Mouse (Mus musculus): ENCODE results near the gene Nuak2. TPM values are rescaled to one million over a fixed set of nuclear protein-coding genes. Genes with fewer than 3 reads are reported as not detected.

The Nuak2 gene
- total RNA-seq, 1 experiment: 8.0 TPM

DNA sequence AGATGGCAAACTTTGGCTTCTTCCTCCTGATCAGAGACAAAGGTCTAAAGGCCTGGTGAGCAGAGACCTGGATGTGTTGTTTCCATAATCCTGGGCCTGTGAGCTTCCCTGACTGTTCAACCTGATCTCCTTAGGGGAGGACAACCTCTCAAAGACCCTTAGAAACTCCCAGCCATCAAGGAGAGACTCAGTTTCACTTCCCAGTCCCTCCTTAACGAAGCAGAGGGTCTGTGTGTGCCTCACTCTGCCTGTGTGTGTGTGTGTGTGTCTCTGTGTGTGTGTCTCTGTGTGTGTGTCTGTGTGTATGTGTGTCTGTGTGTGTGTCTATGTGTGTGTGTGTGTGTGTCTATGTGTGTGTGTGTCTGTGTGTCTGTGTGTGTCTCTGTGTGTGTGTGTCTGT is 27.7 kb downstream of the Nuak2 start:
- no peak overlapping the region for H3K9ac ChIP-seq (ENCODE audit: insufficient read depth, low read depth, low read length, poor library complexity, severe bottlenecking)
- H3K4me3 ChIP-seq (ENCODE audit: insufficient read depth in 1 of 2, low read depth in 1 of 2, low read length in 2 of 2, poor library complexity in 1 of 2, severe bottlenecking in 1 of 2): no peak overlapping the region
- TF ChIP-seq MAFK (IDR thresholded peaks at IDR 0.05; ENCODE audit: insufficient read depth, low read depth, low read length): no peak
- no peak for TF ChIP-seq HCFC1 (IDR thresholded peaks at IDR 0.05; ENCODE audit: borderline replicate concordance, insufficient read depth, low read length)
- TF ChIP-seq ZNF384 (IDR thresholded peaks at IDR 0.05; ENCODE audit: low read depth, low read length): no peak
- no peak for TF ChIP-seq ZC3H11A (IDR thresholded peaks at IDR 0.05; ENCODE audit: borderline replicate concordance, low read depth, low read length)
- no peak for TF ChIP-seq CHD2 (IDR thresholded peaks at IDR 0.05; ENCODE audit: low read depth, low read length)
- no peaks in the 10 kb centered on the region for H3K9me3 ChIP-seq (ENCODE audit: control insufficient read depth, insufficient read depth, low read depth, low read length)
- no peaks in the 10 kb centered on the region for H3K36me3 ChIP-seq (ENCODE audit: control insufficient read depth, insufficient read depth, low read length, poor library complexity, severe bottlenecking)
- H3K4me1 ChIP-seq (ENCODE audit: control insufficient read depth in 2 of 2, insufficient read depth in 2 of 2, low read length in 2 of 2, poor library complexity in 1 of 2): peaks cover 9 to 16% of the 10 kb centered on the region in 2 experiments
- no peak for DNase-seq (ENCODE audit: low read depth, low spot score)
- in situ Hi-C loops (cut with MboI; ENCODE audit: low sequenced_read_pairs in 2 of 2, unreplicated experiment in 2 of 2): no loop called here
- H3K27ac ChIP-seq (ENCODE audit: insufficient read depth, low read depth, low read length, poor library complexity, severe bottlenecking): no peak overlapping the region

DNA sequence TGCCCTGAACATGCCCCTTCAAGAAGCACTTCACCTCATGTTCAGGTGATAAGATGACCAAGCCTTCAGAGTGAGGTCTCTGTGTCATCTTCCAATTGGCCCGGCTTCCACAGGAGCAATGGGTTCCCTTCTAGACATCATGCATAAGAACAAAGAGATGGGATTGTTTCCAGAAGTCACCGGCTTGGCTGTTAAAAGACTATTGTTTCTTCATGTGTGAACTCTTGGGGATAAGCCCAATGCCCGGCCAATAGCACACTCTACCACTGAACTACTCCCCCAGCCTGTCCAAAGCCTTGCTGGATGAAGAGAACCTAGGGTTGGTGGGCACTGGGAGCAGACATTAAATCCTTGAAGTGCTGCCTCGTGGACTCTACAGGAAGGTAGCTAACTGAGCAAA is 29.6 kb downstream of the Nuak2 start:
- H3K27ac ChIP-seq (ENCODE audit: insufficient read depth, low read depth, low read length, poor library complexity, severe bottlenecking): no peak overlapping the region
- H3K4me3 ChIP-seq (ENCODE audit: insufficient read depth in 1 of 2, low read depth in 1 of 2, low read length in 2 of 2, poor library complexity in 1 of 2, severe bottlenecking in 1 of 2): no peak overlapping the region
- no peaks in the 10 kb centered on the region for H3K9me3 ChIP-seq (ENCODE audit: control insufficient read depth, insufficient read depth, low read depth, low read length)
- H3K36me3 ChIP-seq (ENCODE audit: control insufficient read depth, insufficient read depth, low read length, poor library complexity, severe bottlenecking): no peaks in the 10 kb centered on the region
- DNase-seq (ENCODE audit: low read depth, low spot score): no peak
- in situ Hi-C loops (cut with MboI; ENCODE audit: low sequenced_read_pairs in 2 of 2, unreplicated experiment in 2 of 2): no loop called here
- no peak overlapping the region for H3K9ac ChIP-seq (ENCODE audit: insufficient read depth, low read depth, low read length, poor library complexity, severe bottlenecking)
- TF ChIP-seq HCFC1 (IDR thresholded peaks at IDR 0.05; ENCODE audit: borderline replicate concordance, insufficient read depth, low read length) (no peak), ZC3H11A (IDR thresholded peaks at IDR 0.05; ENCODE audit: borderline replicate concordance, low read depth, low read length) (no peak), ZNF384 (IDR thresholded peaks at IDR 0.05; ENCODE audit: low read depth, low read length) (no peak), CHD2 (IDR thresholded peaks at IDR 0.05; ENCODE audit: low read depth, low read length) (no peak), MAFK (IDR thresholded peaks at IDR 0.05; ENCODE audit: insufficient read depth, low read depth, low read length) (no peak)
- H3K4me1 ChIP-seq (ENCODE audit: control insufficient read depth in 2 of 2, insufficient read depth in 2 of 2, low read length in 2 of 2, poor library complexity in 1 of 2): peaks cover 9 to 16% of the 10 kb centered on the region in 2 experiments

DNA sequence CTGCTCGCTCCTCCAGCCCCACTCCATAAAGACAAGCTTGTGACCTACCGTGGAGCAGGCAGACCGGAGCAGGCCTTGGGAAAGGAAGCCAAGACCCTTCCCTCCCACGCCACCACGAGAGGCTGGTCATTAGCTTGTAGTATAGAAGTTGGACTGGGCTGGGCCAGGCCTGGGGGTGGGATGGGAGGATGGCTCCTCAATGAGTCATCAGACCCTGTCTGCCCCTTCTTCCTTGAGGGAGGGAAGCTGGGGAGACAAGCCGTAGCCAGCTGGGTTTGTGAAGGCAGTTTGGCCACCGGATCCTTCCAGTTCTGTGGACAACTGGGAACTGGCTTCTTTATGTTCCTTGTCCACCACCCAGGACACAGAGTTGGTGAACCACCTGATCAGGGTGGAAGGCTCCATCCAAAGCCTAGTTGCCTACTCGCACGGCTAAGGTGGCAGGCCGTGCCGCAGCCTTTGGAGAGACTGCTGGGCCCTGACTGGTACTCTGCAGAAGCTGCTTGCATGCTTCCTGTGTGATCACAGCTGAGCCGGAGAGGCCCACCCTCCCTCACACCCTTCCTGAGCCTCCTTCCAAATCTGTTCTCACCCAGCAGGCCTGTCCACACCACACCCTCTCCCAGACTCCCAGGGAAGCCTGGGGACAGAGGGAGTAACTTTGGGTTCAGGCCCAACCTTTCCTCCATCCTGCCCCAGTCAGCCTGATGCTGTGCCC is 30.4 kb downstream of the Nuak2 start:
- Histone ChIP-seq H3K4me3 (ENCODE audit: insufficient read depth in 1 of 2, low read depth in 1 of 2, low read length in 2 of 2, poor library complexity in 1 of 2, severe bottlenecking in 1 of 2) (no peak overlapping the region), H3K4me1 (ENCODE audit: control insufficient read depth in 2 of 2, insufficient read depth in 2 of 2, low read length in 2 of 2, poor library complexity in 1 of 2) (peaks cover 6 to 16% of the 10 kb centered on the region in 2 experiments; a peak in 3 of 4 replicates), H3K36me3 (ENCODE audit: control insufficient read depth, insufficient read depth, low read length, poor library complexity, severe bottlenecking) (no peaks in the 10 kb centered on the region), H3K9ac (ENCODE audit: insufficient read depth, low read depth, low read length, poor library complexity, severe bottlenecking) (no peak overlapping the region), H3K27ac (ENCODE audit: insufficient read depth, low read depth, low read length, poor library complexity, severe bottlenecking) (no peak overlapping the region), H3K9me3 (ENCODE audit: control insufficient read depth, insufficient read depth, low read depth, low read length) (no peaks in the 10 kb centered on the region)
- TF ChIP-seq HCFC1 (IDR thresholded peaks at IDR 0.05; ENCODE audit: borderline replicate concordance, insufficient read depth, low read length) (no peak), ZC3H11A (IDR thresholded peaks at IDR 0.05; ENCODE audit: borderline replicate concordance, low read depth, low read length) (no peak), MAFK (IDR thresholded peaks at IDR 0.05; ENCODE audit: insufficient read depth, low read depth, low read length) (no peak), CHD2 (IDR thresholded peaks at IDR 0.05; ENCODE audit: low read depth, low read length) (no peak), ZNF384 (IDR thresholded peaks at IDR 0.05; ENCODE audit: low read depth, low read length) (no peak)
- in situ Hi-C loops (cut with MboI; ENCODE audit: low sequenced_read_pairs in 2 of 2, unreplicated experiment in 2 of 2): no loop called here
- no peak for DNase-seq (ENCODE audit: low read depth, low spot score)

DNA sequence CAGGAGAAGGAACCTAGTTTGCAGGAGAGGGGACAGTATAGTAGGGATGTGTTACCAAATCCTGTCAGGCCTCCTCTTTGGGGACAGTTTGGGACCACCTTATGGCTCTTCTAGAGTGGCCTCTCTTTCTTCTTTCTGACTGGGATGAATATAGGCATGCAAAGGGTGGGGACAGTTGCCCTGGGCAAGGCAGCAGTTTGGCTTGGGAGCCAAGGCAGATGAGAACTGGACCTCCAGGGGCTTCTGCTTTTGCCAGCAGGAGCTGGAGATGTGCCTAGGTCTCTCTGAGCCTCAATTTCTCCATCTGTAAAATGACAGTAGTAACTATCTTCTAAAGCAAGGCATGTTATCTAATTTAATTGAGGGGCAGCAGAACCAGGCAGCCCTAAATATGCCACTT is 31.0 kb downstream of the Nuak2 start:
- H3K4me3 ChIP-seq (ENCODE audit: insufficient read depth in 1 of 2, low read depth in 1 of 2, low read length in 2 of 2, poor library complexity in 1 of 2, severe bottlenecking in 1 of 2): no peak overlapping the region
- in situ Hi-C loops (cut with MboI; ENCODE audit: low sequenced_read_pairs in 2 of 2, unreplicated experiment in 2 of 2): no loop called here
- H3K9ac ChIP-seq (ENCODE audit: insufficient read depth, low read depth, low read length, poor library complexity, severe bottlenecking): no peak overlapping the region
- no peaks in the 10 kb centered on the region for H3K36me3 ChIP-seq (ENCODE audit: control insufficient read depth, insufficient read depth, low read length, poor library complexity, severe bottlenecking)
- TF ChIP-seq ZC3H11A (IDR thresholded peaks at IDR 0.05; ENCODE audit: borderline replicate concordance, low read depth, low read length) (no peak), MAFK (IDR thresholded peaks at IDR 0.05; ENCODE audit: insufficient read depth, low read depth, low read length) (no peak), HCFC1 (IDR thresholded peaks at IDR 0.05; ENCODE audit: borderline replicate concordance, insufficient read depth, low read length) (no peak), CHD2 (IDR thresholded peaks at IDR 0.05; ENCODE audit: low read depth, low read length) (no peak), ZNF384 (IDR thresholded peaks at IDR 0.05; ENCODE audit: low read depth, low read length) (no peak)
- peaks cover 6 to 13% of the 10 kb centered on the region in 2 experiments; a peak in 3 of 4 replicates for H3K4me1 ChIP-seq (ENCODE audit: control insufficient read depth in 2 of 2, insufficient read depth in 2 of 2, low read length in 2 of 2, poor library complexity in 1 of 2)
- no peak overlapping the region for H3K27ac ChIP-seq (ENCODE audit: insufficient read depth, low read depth, low read length, poor library complexity, severe bottlenecking)
- H3K9me3 ChIP-seq (ENCODE audit: control insufficient read depth, insufficient read depth, low read depth, low read length): no peaks in the 10 kb centered on the region
- DNase-seq (ENCODE audit: low read depth, low spot score): no peak
